Mouse (Mus musculus) c-Kit-negative CD71-positive TER-119-positive erythroid progenitor cells, embryonic 14.5 days (primary cell): ENCODE data around the gene C3.
A peak's percentile ranks its signal among the peaks of the same experiment; 100 is the strongest.

Experiments used
- DNase-seq: peaks from one replicate; pipeline ENCODE4 v3.0.0-alpha.2; 2013; ENCODE audit warnings: low read depth, low spot score

The C3 gene

DNA sequence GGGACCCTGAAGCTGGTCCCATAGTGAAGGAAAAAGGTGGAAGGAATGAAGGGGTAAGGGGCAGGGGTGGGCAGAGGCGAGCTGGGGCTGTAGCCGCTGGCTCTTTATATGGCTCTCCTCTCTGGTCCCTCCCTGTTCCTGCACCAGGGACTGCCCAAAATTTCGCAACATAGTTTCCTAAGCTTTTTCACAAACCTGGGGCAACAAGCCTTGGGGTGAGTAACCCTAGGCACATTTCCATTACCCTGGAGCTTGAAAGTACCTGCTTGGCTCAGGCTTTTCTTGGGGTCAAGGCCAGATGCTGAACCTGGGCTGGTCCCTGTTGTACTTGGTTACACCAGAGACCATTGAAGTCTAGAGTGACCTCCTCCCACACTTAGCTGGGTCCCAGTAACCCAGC lies at the start of gene C3:
Gene C3, minus strand, starts transcription at position 123 of the 400 bp plus-strand sequence.
- DNase-seq: no peak

DNA sequence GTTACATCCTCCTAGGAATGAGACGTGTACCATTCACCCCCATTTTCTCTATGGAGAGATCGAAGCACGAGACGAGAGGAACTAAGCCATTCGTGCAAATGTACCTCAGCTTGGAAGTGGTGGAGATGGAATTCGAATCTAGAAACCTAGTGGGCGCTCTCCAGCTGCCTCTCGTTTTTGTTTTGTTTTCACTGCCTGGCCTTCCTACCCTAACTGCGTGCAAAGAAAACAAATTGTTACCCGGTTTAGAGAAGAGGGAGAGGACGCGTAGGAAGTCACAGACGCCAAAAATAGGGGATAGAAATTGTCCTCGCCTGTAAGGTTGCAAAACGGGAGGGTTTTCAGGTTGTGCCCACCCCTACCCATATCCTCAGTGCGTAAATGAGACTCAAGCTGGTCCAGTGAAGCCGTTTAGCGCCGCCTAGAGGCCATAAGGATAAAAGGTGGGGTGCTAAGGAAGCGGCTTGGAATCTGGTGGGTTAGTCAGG lies 48.7 kb upstream of the C3 start:
- peak; percentile 35 for DNase-seq

DNA sequence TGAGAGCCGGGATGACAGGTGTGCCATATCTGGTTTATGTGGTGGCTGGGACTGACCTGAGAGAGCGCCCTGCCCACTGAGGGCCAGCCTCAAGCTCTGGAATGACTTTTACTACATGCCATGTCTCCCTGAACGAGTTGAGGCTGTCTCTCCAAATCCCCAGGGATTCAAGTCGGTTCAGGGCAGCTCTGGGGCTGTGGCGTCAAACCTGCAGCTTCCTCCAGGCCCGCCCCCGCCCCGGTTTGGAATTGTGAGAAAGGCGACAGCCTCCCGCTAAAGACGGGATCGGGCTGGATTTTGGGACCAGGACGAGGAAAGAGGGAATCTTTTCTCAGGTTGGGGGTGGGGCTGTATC lies 48.0 kb upstream of the C3 start:
- DNase-seq: no peak

DNA sequence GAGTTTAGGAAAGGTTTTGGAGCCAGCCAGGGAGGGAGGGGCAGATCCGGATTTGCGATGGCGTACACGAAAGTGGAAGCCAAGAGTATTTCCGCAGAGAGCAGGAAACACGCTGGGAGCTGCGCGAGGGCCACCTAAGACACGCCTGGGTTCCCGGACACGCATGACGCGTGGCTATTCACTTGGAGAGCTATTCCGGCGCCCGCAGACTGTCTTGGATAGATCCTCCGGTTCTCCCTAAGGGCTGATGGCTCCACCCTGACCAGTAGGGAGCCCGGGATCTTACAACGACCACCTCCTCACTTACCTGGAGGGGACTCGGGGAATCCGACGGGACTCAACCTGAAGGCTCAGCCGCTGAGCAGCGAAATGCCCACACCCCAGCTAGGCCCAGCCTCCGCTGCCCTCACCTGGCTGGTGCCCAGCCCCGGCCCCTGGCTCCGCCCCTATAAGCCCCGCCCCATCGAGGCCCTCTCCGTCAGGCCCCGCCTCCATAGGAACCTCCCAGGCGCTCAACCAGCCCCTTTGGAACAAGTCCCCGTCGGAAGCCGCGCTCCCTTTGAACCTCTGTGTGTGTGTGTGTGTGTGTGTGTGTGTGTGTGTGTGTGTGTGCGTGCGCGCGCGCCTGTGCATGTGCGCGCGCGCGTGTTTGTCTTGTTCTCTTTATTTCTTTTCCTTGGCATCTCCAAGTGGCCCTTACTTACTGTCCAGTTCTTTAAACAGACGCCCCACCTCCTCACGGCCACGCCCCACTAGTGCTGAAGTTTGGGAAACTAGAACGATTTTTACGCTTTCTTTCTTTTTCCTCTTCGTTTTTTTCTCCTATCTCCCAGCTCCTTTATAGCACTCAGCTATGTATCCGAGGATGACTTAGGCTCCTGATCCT lies 47.4 kb upstream of the C3 start:
- DNase-seq: peak; percentile 13

DNA sequence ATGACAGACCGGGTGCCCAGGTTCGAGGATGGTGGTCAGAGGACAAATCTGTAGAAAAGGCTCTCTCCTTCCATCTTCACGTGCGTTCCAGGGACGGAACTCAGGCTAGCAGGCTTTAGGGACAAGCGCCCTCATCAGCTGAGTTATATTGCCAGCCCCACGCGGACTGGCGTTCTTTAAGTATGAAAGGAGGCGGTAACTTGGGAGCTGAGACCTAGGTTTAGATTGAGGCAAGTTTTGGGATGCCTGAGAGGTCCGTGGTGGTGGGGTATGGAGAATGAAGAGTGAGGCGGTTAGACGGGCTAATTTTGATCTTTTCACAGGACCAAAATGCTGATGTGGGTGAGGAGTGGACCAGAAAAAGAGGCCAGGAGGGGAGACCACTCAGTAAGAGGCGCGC lies 46.8 kb upstream of the C3 start:
- DNase-seq: no peak

- DNase-seq: no peak
These were observed 45.9 kb upstream of the C3 start for GRCm38 (mm10) chr17:57273846-57274245.

- DNase-seq: no peak
These were observed 43.4 kb upstream of the C3 start for GRCm38 (mm10) chr17:57271301-57271700.

DNA sequence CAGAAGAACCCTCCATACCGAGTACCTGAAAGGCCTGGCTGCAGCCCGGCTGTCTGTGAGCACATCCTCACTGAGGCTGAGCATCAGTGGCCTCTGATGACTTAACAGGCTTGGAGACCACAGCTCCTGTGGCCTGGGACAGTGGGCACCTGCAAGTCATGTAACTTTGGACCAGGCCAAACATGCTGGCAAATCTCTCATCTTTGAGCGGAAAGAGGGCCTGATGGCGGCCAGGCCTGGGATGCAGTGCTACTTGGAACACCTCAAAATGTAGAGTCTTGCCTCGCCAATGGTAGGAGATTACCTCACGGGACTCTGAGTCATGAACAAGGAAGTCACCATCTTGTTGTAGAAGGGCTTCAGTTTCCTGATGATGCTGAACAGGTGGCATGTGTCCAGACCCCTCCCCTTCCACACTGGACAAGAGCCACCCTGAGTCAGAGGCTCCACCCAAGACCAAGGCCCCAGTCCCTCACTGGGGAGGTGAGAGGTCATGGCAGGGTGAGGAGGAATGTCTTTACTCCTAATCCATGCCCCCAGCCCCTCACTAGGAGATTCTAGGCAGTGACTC lies 39.7 kb upstream of the C3 start:
- no peak for DNase-seq

DNA sequence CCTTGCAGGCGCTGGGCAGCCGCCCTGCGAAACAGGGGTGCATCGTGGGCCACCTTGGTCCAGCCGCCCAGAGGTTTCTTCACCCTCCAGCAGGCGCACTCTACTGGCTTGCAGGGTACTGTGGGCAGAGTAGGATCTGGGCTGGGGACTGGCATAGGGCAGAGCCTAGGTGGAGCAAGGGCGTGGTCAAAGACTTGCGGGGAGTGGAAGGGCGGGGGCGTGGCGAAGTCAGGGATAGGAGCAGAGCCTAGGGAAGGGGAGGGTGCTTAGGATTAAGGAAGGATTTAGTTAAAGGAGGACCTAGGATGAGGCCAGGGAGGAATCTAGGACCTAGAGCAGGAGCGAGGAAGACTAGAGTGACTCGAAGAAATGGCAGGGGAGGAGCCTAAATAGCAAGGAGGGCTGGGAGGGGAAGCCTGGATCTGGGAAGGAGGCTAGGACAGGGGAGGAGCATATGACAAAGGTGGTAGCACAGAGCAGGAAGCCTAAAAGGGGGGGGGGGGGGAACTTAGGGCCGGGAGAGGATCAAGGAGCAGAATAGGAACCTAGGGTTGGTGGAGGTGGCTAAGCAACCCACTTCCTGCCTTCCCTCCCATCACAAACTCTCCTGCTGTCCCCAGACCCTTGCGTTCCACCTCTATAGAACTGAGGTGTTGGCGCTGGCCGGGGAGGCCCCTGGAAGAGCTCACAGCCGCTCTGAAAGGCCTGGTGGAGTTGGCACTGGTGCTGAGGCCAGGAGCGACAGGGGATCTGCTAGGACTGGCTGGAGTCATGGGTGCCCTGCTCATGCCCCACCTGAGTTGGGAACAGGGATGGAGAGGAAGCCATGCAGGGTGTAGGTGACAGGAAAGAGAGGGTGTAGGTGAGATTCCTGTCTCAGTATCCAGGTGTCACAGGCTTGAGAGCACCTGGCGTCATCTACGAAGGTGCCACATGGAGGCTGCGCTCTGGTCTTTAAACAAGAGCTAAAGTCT lies 37.3 kb upstream of the C3 start:
- peak; percentile 36 for DNase-seq

DNA sequence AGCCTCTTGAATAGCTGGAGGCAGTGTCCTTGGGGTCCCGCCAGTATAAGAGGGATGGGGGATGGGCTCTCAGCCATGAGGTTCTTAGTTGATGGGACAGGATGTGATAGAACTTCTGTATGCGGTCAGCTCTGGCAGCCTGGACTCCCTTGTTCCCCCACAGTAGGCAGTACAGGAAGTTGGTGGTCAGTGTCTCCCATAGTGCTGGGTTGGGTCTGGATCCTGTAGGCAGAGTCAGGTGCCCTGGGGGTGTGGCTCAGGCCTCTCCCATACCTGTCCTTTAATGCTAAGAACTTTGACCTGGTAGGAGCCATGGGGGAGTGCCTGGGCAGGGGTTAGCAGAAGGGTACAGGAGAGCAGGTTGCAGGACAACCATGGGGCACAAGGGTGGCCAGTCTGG lies 36.2 kb upstream of the C3 start:
- no peak for DNase-seq

DNA sequence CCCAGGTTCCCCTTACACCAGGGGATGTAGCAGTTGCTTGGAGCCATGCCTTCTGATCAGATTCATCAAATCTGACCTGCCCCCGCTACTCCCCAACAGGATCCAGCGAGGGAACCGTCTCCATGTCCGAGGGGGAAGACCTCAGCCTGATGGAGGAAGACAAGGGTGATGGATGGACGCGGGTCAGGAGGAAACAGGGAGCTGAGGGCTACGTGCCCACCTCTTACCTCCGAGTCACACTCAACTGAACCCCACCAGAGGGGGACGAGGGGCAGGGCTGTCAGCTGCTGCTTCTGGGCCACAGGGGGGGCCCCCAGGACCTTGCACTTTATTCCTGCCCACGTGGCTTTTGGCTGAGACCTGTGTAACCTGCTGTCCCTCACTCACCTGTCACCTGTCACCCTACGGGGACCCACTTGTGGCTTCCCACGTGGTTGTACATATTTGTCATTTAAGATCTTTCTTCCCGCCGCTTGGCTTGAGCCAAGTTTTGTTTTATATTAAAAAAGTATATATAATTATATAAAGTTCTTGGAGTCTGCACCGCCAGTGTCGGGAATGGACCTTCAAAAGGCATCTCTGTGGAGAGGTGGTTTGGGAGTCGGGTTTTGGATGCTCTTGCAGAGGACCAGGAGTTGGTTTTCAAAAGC lies 35.1 kb upstream of the C3 start:
- no peak for DNase-seq

GRCm38 (mm10) chr17:57261796-57262195 lies 33.9 kb upstream of the C3 start:
- no peak for DNase-seq

DNA sequence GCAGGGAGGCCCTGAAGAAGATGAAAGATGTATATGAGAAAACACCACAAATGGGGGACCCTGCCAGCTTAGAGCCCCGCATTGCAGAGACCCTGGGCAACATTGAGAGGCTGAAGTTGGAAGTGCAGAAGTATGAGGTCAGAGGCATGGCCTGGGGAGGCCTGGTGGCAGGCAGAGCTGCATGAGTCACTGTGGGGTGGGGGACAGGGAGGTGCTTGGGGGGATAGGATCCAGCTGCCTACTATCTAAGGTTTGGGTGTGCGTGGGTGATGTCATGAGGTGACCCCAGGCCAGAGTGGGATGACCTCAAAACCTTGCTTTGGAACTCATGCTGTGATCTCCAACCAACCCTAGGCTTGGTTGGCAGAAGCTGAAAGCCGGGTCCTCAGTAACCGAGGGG lies 33.4 kb upstream of the C3 start:
- no peak for DNase-seq

- no peak for DNase-seq
These were observed 32.4 kb upstream of the C3 start for GRCm38 (mm10) chr17:57260351-57260750.

DNA sequence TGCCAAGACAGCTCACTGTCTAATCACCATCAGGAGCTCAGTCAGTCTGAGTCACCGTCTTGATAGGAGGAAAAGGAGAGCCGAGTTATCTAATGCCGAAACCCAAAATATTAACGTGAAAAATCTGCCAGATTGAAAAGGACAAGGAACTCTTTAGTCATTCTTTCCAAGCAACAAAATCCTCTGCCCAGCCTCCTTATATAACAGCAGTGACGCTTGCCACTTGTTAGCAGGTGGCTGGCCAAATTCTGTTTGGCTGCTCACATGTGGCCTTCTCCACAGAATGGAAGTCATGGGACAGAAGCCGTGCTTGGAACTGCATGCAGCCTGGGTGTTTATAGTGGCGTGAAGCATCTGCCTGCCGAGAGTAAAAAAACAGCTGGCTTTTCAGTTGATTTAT lies 31.8 kb upstream of the C3 start:
- DNase-seq: no peak

- DNase-seq: no peak
These were observed 30.3 kb upstream of the C3 start for GRCm38 (mm10) chr17:57258191-57258590.

GRCm38 (mm10) chr17:57256921-57257485 lies 29.1 kb upstream of the C3 start:
- DNase-seq: no peak

DNA sequence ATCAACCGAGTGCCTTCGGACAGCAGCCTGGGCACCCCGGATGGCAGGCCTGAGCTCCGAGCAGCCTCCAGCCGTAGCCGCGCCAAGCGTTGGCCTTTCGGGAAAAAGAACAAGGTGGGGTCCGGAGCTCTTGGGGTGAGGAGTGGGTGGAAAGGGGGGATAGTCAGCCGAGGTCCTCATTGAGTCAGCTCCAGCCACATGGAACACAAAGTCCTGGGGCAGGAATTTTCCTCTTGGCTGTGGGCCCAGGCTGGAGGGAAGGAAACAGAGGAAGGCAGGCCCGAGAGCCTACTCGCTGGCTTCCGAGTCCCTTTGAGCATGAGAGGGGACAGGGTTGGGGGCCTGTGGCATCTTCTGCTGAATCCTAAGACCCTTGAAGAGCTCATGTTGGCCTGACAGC lies 27.4 kb upstream of the C3 start:
- no peak for DNase-seq

GRCm38 (mm10) chr17:57253306-57253705 lies 25.4 kb upstream of the C3 start:
- DNase-seq: no peak

DNA sequence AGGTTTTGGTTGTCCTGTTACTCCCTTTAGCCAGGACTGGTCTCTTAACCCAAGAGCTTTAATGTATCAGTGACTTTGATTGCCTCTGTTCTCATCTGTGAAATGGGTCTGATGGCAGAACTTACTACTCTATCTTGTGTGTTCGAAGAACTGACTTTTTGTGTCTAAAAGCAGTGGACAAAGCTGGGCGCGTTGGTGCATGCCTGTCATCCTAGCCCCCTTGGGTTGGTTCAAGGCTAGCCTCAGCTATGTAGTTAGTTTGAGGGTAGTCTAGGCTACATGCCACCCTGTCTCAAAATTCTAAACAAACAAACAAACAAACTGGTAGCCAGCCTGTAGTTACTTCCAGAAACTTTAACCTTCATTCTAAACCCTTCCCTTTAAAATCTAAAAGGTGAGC lies 23.5 kb upstream of the C3 start:
- DNase-seq: no peak

DNA sequence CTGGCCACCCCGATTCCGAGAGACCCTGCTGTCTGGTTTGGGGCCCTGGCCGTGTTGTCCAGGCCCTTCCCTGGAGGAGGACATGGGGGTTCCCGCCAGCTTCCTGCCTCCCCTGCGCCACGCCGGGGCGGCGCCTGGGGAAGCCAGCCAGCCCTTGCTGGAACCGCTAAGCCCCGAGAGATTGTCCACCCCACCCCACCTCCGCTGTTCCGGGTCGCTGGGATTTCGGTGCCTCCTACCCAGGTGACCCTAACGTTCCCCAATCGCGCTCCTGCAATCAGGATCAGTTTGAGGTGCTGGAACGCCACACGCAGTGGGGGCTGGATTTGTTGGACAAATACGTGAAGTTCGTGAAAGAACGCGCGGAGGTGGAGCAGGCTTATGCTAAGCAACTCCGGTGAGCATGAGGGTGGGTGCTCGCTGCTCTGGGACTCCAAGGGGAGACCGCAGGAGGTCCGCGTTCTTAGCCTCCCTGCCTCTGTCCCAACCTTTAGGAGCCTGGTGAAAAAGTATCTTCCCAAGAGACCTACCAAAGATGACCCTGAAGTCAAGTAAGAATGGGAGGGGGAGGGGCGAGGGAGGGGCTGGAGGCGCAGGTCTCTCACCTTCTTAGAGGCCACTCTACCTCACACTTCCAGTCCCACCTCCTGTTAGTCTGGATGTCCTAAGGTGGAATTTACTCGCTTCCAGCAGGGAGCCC lies 22.7 kb upstream of the C3 start:
- no peak for DNase-seq
